ENCODE assay signal across 11 mouse cellular contexts in genomic region chr8:11628506-11629132, GRCm38 (mm10). TPM values are rescaled to one million over a fixed set of nuclear protein-coding genes. Genes with fewer than 3 reads are reported as not detected.
DNase-seq lines count a peak whose midpoint lies in the region; ATAC-seq and TF ChIP-seq lines count a peak whose summit lies in the region.
"Had no signal": no experiment of that assay in that cellular context is flagged by ENCODE, and none has a peak within 500 bp of the region (broad histone marks: within the 10 kb centered on the region; RNA-seq: fewer than 3 reads in every experiment).

No protein-coding gene starts in this region.

- peaks cover 34% of the 10 kb centered on the region for H3K36me3 ChIP-seq in myocyte (ENCODE audit: control insufficient read depth, insufficient read depth)
- H3K36me3 ChIP-seq in liver, embryonic 11.5 days (ENCODE audit: control insufficient read depth, insufficient read depth, low read length), result peaks cover 46% of the 10 kb centered on the region

- H3K4me3 ChIP-seq in cerebellum, adult 2 months (replicated peaks; ENCODE audit: insufficient read depth, low read depth, low read length), result no peak overlapping the region
- H3K4me3 ChIP-seq in myocyte, result no peak overlapping the region
- H3K4me3 ChIP-seq in liver, embryonic 11.5 days (ENCODE audit: low read depth, low read length), result no peak overlapping the region
- H3K4me3 ChIP-seq: lung, embryonic 15.5 days had no signal

- TF ChIP-seq CTCF in cerebellum, adult 2 months (IDR thresholded peaks at IDR 0.05; ENCODE audit: borderline replicate concordance, insufficient read depth, low read depth, low read length), result no peak

- no peak overlapping the region for H3ac ChIP-seq in myocyte (ENCODE audit: control insufficient read depth, insufficient read length)

- no peak for TF ChIP-seq POLR2A in cerebellum, adult 2 months (IDR thresholded peaks at IDR 0.05; ENCODE audit: borderline replicate concordance, insufficient read depth, low read length)
- TF ChIP-seq POLR2A in myocyte (IDR thresholded peaks at IDR 0.05; ENCODE audit: insufficient read length, low read depth), result no peak

- intact Hi-C loops in heart, postnatal 25 days (cut with DNase I), result no loop called here

- H3K27ac ChIP-seq in cerebellum, adult 2 months (ENCODE audit: insufficient read depth, low read length), result no peak overlapping the region
- H3K27ac ChIP-seq in liver, embryonic 11.5 days (ENCODE audit: low read depth, low read length), result no peak overlapping the region
- H3K27ac ChIP-seq: lung, embryonic 15.5 days had no signal

- no peak for ATAC-seq in cerebellum, adult (ENCODE audit: insufficient number of reproducible peaks, low FRiP score, low TSS enrichment)
- no peak for ATAC-seq in liver, embryonic 11.5 days (replicated peaks; ENCODE audit: low FRiP score)
- ATAC-seq: forebrain, embryonic 14.5 days had no signal

- no peaks in the 10 kb centered on the region for H3K9me3 ChIP-seq in liver, embryonic 11.5 days (ENCODE audit: control insufficient read depth, low read length)
- H3K9me3 ChIP-seq: lung, embryonic 15.5 days had no signal

- peak; percentile 43 to 51 for DNase-seq in cerebellum, adult 2 months
- peak; percentile 52 for DNase-seq in Muller cell, postnatal 12 days (ENCODE audit: inconsistent ontology term)
- peak; percentile 52 to 59 for DNase-seq in gastrocnemius, adult 8-10 months (ENCODE audit: low spot score in 2 of 2)
- no peak for DNase-seq in spleen, adult 12 weeks (ENCODE audit: low spot score)
- DNase-seq in liver, embryonic 11.5 days (ENCODE audit: low spot score), result no peak
- DNase-seq in heart, postnatal 25 days (ENCODE audit: low spot score), result no peak
- DNase-seq: B cell, adult 2 months had no signal

- no peaks in the 10 kb centered on the region for H3K27me3 ChIP-seq in cerebellum, adult 2 months (ENCODE audit: control insufficient read depth, insufficient read depth, low read length)
- no peaks in the 10 kb centered on the region for H3K27me3 ChIP-seq in myocyte (ENCODE audit: control insufficient read depth, insufficient read depth, insufficient read length)
- no peaks in the 10 kb centered on the region for H3K27me3 ChIP-seq in liver, embryonic 11.5 days (replicated peaks; ENCODE audit: control insufficient read depth, insufficient read depth, low read length)
- H3K27me3 ChIP-seq: lung, embryonic 15.5 days had no signal

- peaks cover 66% of the 10 kb centered on the region for H3K79me2 ChIP-seq in myocyte (ENCODE audit: control insufficient read depth, insufficient read depth)

- no peak overlapping the region for H3K9ac ChIP-seq in liver, embryonic 11.5 days (ENCODE audit: low read depth, low read length)
- H3K9ac ChIP-seq: lung, embryonic 15.5 days had no signal

- 46% methylated on average over 7 of the region's 7 CpGs for WGBS in cerebellum, adult 2 months
- 84% methylated on average over 7 of the region's 7 CpGs for WGBS in liver, embryonic 11.5 days

- H3K4me1 ChIP-seq in cerebellum, adult 2 months (ENCODE audit: control insufficient read depth, insufficient read depth, low read length), result peaks cover 4% of the 10 kb centered on the region; the same call in 1 of the 2 replicates
- peaks cover 9% of the 10 kb centered on the region for H3K4me1 ChIP-seq in liver, embryonic 11.5 days (replicated peaks; ENCODE audit: control insufficient read depth, insufficient read depth, low read length)

- peak overlapping the region; percentile 31 for H3K4me2 ChIP-seq in myocyte (ENCODE audit: low read depth)
- H3K4me2 ChIP-seq in liver, embryonic 11.5 days, result no peak overlapping the region
- H3K4me2 ChIP-seq: lung, embryonic 15.5 days had no signal

TF ChIP-seq in myocyte, 11 proteins besides CTCF, POLR2A, EP300 and RAD21:
- no peak for TF ChIP-seq TCF3 (IDR thresholded peaks at IDR 0.05; ENCODE audit: insufficient read length, low read depth)
- TF ChIP-seq E2F4 (IDR thresholded peaks at IDR 0.05; ENCODE audit: insufficient read depth), result no peak
- no peak for TF ChIP-seq POLR2AphosphoS2 (IDR thresholded peaks at IDR 0.05; ENCODE audit: insufficient read length, low read depth)
- no peak for TF ChIP-seq TCF12 (IDR thresholded peaks at IDR 0.05; ENCODE audit: insufficient read depth, poor library complexity, severe bottlenecking)
- TF ChIP-seq USF1 (IDR thresholded peaks at IDR 0.05; ENCODE audit: low read depth), result no peak
- TF ChIP-seq MYOG (IDR thresholded peaks at IDR 0.05; ENCODE audit: control insufficient read depth in 1 of 3, insufficient read depth in 1 of 3, insufficient read length in 2 of 3, low read depth in 2 of 3), result no peak
- TF ChIP-seq REST (IDR thresholded peaks at IDR 0.05; ENCODE audit: insufficient read depth, insufficient read length), result no peak
- no peak for TF ChIP-seq CEBPB (IDR thresholded peaks at IDR 0.05; ENCODE audit: insufficient read depth, poor library complexity, severe bottlenecking)
- TF ChIP-seq MAX (IDR thresholded peaks at IDR 0.05; ENCODE audit: low read depth), result no peak
- TF ChIP-seq SRF (IDR thresholded peaks at IDR 0.05; ENCODE audit: control insufficient read depth, insufficient read length, low read depth), result no peak
- TF ChIP-seq MYOD1 (IDR thresholded peaks at IDR 0.05; ENCODE audit: control insufficient read depth in 1 of 3, insufficient read length in 2 of 3, low read depth in 2 of 3), result no peak

RNA-seq across cellular contexts. Expression of gene Ankrd10, which starts 6.9 kb away (rescaled TPM):
- polyA plus RNA-seq in cerebellum, adult 2 months (2012; rRNA removed), result 53.0 and 53.4 TPM in 2 replicates
- total RNA-seq in gastrocnemius, adult 8-10 months (2022), result 10 to 100 TPM in 2 of 4 experiments, 1 to 10 TPM in 2; 9.1 to 13.0 (median 11.0) TPM
- 71.9 TPM for polyA plus RNA-seq in myocyte (2012; fragmentation: generic; extraction: Trizol)
- polyA plus RNA-seq in liver, embryonic 11.5 days (2014; fragmentation: Nextera tagmentation; extraction: Ambion mirVana), result 83.6 and 86.0 TPM in 2 replicates
- total RNA-seq in heart, postnatal 25 days (2021), result 10 to 100 TPM; 24.4 to 25.4 TPM

Comparison
In these comparisons a context has a peak if more than half of its experiments do, and no peak if none do; other contexts are left out.
1. DNase-seq: peak in cerebellum, adult 2 months (2 of 2), Muller cell, postnatal 12 days (single experiment) and gastrocnemius, adult 8-10 months (2 of 2); none in spleen, adult 12 weeks (single experiment), liver, embryonic 11.5 days (single experiment) and heart, postnatal 25 days (single experiment).